Mouse (Mus musculus) brain, embryonic 14.5 days (tissue): ENCODE data around the gene Idnk.

Source experiments
- CTCF ChIP-seq: fragments of 200-500 bp; IDR thresholded peaks from 2 replicates; pipeline ENCODE4 v1.5.1; 2012; ENCODE audit warnings: inconsistent platforms, mild to moderate bottlenecking, moderate library complexity, borderline replicate concordance; ENCODE audit not compliant: insufficient read depth, insufficient read length; ENCODE audit errors: extremely low read depth
- POLR2A ChIP-seq: fragments of 200-500 bp; IDR thresholded peaks from 2 replicates; pipeline ENCODE4 v1.6.1; 2012; ENCODE audit warnings: mild to moderate bottlenecking, inconsistent platforms, borderline replicate concordance; ENCODE audit not compliant: poor library complexity, insufficient read depth, insufficient read length, severe bottlenecking; ENCODE audit errors: extremely low read depth

- TF ChIP-seq POLR2A (no peak), CTCF (no peak)
These were observed 35.8 kb downstream of the Idnk start for GRCm38 (mm10) chr13:58193221-58193620.
